Mouse (Mus musculus) ES-E14 (cell line): ENCODE results near the gene Stkld1. TPM values are rescaled to one million over a fixed set of nuclear protein-coding genes. Genes with fewer than 3 reads are reported as not detected.

Experiments used
- DNase-seq: peaks from one replicate; pipeline ENCODE4 v3.0.0-alpha.2; 2013; ENCODE audit warnings: low read depth, low spot score
- H3K27ac ChIP-seq: 2 replicates; pipeline ENCODE4 v1.5.1; 2012; ENCODE audit warnings: low read depth, mild to moderate bottlenecking, low read length, moderate library complexity, mixed read lengths; ENCODE audit not compliant: poor library complexity, insufficient read depth, severe bottlenecking
- H3K36me3 ChIP-seq: 2 replicates; pipeline ENCODE4 v1.6.1; 2012; ENCODE audit warnings: mild to moderate bottlenecking, low read length, moderate library complexity, mixed read lengths; ENCODE audit not compliant: control insufficient read depth, poor library complexity, insufficient read depth, severe bottlenecking
- H3K4me1 ChIP-seq, 2 experiments: fragments of 150-350 bp in 1 of 2; sonication (generic) in 1 of 2; 2 replicates each; pipeline ENCODE4 v1.6.1; 2012; ENCODE audit warnings: low read length in 2 of 2, mild to moderate bottlenecking in 1 of 2, mixed read lengths in 1 of 2; ENCODE audit not compliant: control insufficient read depth in 2 of 2, insufficient read depth in 2 of 2, poor library complexity in 1 of 2
- H3K4me3 ChIP-seq, 2 experiments: fragments of 150-350 bp in 1 of 2; sonication (generic) in 1 of 2; 2 replicates each; pipeline ENCODE4 v1.5.1; 2012; ENCODE audit warnings: low read length in 2 of 2, low read depth in 1 of 2, mild to moderate bottlenecking in 1 of 2, mixed read lengths in 1 of 2; ENCODE audit not compliant: insufficient read depth in 1 of 2, poor library complexity in 1 of 2, severe bottlenecking in 1 of 2
- H3K9ac ChIP-seq: 2 replicates; pipeline ENCODE4 v1.6.1; 2012; ENCODE audit warnings: low read depth, mild to moderate bottlenecking, low read length, mixed read lengths; ENCODE audit not compliant: poor library complexity, insufficient read depth, severe bottlenecking
- H3K9me3 ChIP-seq: fragments of 150-350 bp; sonication (generic); 2 replicates; pipeline ENCODE4 v1.6.1; 2012; ENCODE audit warnings: low read depth, mild to moderate bottlenecking, low read length; ENCODE audit not compliant: control insufficient read depth, insufficient read depth
- CHD2 ChIP-seq: IDR thresholded peaks from 2 replicates; pipeline ENCODE4 v1.6.1; 2014; ENCODE audit warnings: mild to moderate bottlenecking, low read depth, low read length, inconsistent platforms
- HCFC1 ChIP-seq: IDR thresholded peaks from 2 replicates; pipeline ENCODE4 v1.6.1; 2012; ENCODE audit warnings: low read length, inconsistent platforms, borderline replicate concordance; ENCODE audit not compliant: insufficient read depth
- MAFK ChIP-seq: IDR thresholded peaks from 2 replicates; pipeline ENCODE4 v1.6.1; 2014; ENCODE audit warnings: mild to moderate bottlenecking, low read depth, low read length, inconsistent platforms; ENCODE audit not compliant: insufficient read depth
- ZC3H11A ChIP-seq: IDR thresholded peaks from 2 replicates; pipeline ENCODE4 v1.6.1; 2012; ENCODE audit warnings: low read depth, mild to moderate bottlenecking, inconsistent platforms, low read length, borderline replicate concordance
- ZNF384 ChIP-seq: IDR thresholded peaks from 2 replicates; pipeline ENCODE4 v1.6.1; 2012; ENCODE audit warnings: low read depth, low read length, inconsistent platforms
- in situ Hi-C, 2 experiments: fragments of 600-800 bp; cut with MboI; formaldehyde crosslinking; loops; one replicate each; pipeline ENCODE4 v1.15.1; 2025; ENCODE audit warnings: low sequenced_read_pairs in 2 of 2, inconsistent platforms in 1 of 2; ENCODE audit not compliant: unreplicated experiment in 2 of 2
- total RNA-seq: library from RNA; depleted of rRNA; stranded (reverse); fragments of 300-350 nt; gene quantifications from 2 replicates; pipeline ENCODE4 v1.2.3, GENCODE M21; 2012; rRNA removed

Gene Stkld1
- total RNA-seq, 1 experiment = not detected

DNA sequence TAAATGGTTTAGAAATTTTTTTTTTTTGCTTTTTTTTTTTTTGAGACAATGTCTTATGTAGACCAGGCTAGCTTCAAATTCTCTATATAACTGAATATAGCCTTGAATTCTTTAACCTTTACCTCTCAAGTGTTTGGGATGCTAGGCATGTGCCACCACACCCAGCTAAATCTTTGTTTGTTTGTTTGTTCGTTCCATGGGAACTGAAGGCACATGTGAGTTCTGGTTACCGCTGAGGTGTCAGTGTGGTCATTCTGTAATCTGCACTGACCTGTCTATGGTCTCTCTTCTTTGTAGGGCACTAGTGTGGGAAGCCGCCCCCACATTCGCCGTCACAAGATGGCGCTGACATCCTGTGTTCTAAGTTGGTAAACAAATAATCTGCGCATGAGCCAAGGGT, 64.1 kb downstream of the Stkld1 start:
- DNase-seq = no peak
- Histone ChIP-seq H3K9ac (no peak overlapping the region), H3K4me3 (no peak overlapping the region), H3K9me3 (no peaks in the 10 kb centered on the region), H3K4me1 (no peaks in the 10 kb centered on the region), H3K36me3 (no peaks in the 10 kb centered on the region), H3K27ac (no peak overlapping the region)
- no peak for TF ChIP-seq ZNF384
- TF ChIP-seq HCFC1 = no peak
- TF ChIP-seq CHD2 = no peak
- no peak for TF ChIP-seq ZC3H11A
- TF ChIP-seq MAFK = no peak
- in situ Hi-C loops = no loop called here

Other genes starting within 250 kb of the Stkld1 start
- gene Abo, start 69.1 kb upstream of the Stkld1 start, total RNA-seq = 1.8 and 2.1 TPM in 2 replicates
- gene Surf6, start 31.2 kb upstream of the Stkld1 start, total RNA-seq = 42.4 and 44.9 TPM in 2 replicates
- 31.5 and 38.8 TPM in 2 replicates for gene Med22, start 23.4 kb upstream of the Stkld1 start, total RNA-seq
- gene Rpl7a, start 23.3 kb upstream of the Stkld1 start, total RNA-seq = 2,695 and 3,070 TPM in 2 replicates
- gene Surf2, start 17.7 kb upstream of the Stkld1 start, total RNA-seq = 32.3 and 35.8 TPM in 2 replicates
- 50.7 and 53.3 TPM in 2 replicates for gene Surf1, start 17.5 kb upstream of the Stkld1 start, total RNA-seq
- 234 and 285 TPM in 2 replicates for gene Surf4, start 119 bp upstream of the Stkld1 start, total RNA-seq
- gene Rexo4, start 30.3 kb downstream of the Stkld1 start, total RNA-seq = 56.7 and 57.6 TPM in 2 replicates
- gene Adamts13, start 39.4 kb downstream of the Stkld1 start, total RNA-seq = 0.05 TPM in 1 of 2 replicates, not detected in the other
- 9.2 and 11.6 TPM in 2 replicates for gene Cacfd1, start 75.9 kb downstream of the Stkld1 start, total RNA-seq
- 1.2 and 2.4 TPM in 2 replicates for gene Slc2a6, start 94.0 kb downstream of the Stkld1 start, total RNA-seq
- gene Mymk, start 138.1 kb downstream of the Stkld1 start, total RNA-seq = not detected in 2 replicates
- 0.36 TPM in 1 of 2 replicates, not detected in the other for gene Adamtsl2, start 145.3 kb downstream of the Stkld1 start, total RNA-seq
- 0.42 TPM in 1 of 2 replicates, not detected in the other for gene Fam163b, start 208.4 kb downstream of the Stkld1 start, total RNA-seq
- gene Dbh, start 231.2 kb downstream of the Stkld1 start, total RNA-seq = not detected in 2 replicates